Mouse (Mus musculus) megakaryocyte, embryonic 14.5 days (primary cell): ENCODE results near the gene Dgkg.

ENCODE experiments used
- FLI1 ChIP-seq: IDR thresholded peaks from 2 replicates; pipeline ENCODE4 v1.6.1; 2012; ENCODE audit warnings: low read length, inconsistent platforms, mixed read lengths
- GATA1 ChIP-seq: IDR thresholded peaks from 3 replicates; pipeline ENCODE4 v1.6.1; 2012; ENCODE audit warnings: mixed read lengths, low read length, inconsistent platforms, borderline replicate concordance

GRCm38 (mm10) chr16:22483900-22484299 lies 173.1 kb downstream of the Dgkg start:
- TF ChIP-seq GATA1 (no peak), FLI1 (no peak)
